Mouse (Mus musculus) midbrain, postnatal 0 days (tissue): ENCODE results near the gene Tppp3. TPM values are rescaled to one million over a fixed set of nuclear protein-coding genes. Genes with fewer than 3 reads are reported as not detected.

Source experiments
- ATAC-seq: fragments of 200-750 bp; cut with Nextera tagmentation; 2 replicates; pipeline ENCODE4 v1.8.0; 2017; ENCODE audit warnings: moderate number of reproducible peaks, mild to moderate bottlenecking, moderate TSS enrichment, moderate library complexity; ENCODE audit not compliant: low FRiP score
- DNase-seq: peaks from one replicate; pipeline ENCODE4 v3.0.0-alpha.2; 2015; ENCODE audit warnings: low spot score
- H3K27ac ChIP-seq: fragments of 300-500 bp; sonication (generic); 2 replicates; pipeline ENCODE4 v1.5.1; 2014; ENCODE audit warnings: low read depth, mild to moderate bottlenecking, low read length, mixed read lengths
- H3K27me3 ChIP-seq: fragments of 300-500 bp; sonication (generic); 2 replicates; pipeline ENCODE4 v1.6.1; 2014; ENCODE audit warnings: low read length, control low read depth, mixed read lengths; ENCODE audit not compliant: insufficient read depth
- H3K36me3 ChIP-seq: fragments of 300-500 bp; sonication (generic); 2 replicates; pipeline ENCODE4 v1.6.1; 2014; ENCODE audit warnings: low read length, control low read depth, mixed read lengths; ENCODE audit not compliant: insufficient read depth
- H3K4me1 ChIP-seq: fragments of 300-500 bp; sonication (generic); 2 replicates; pipeline ENCODE4 v1.6.1; 2014; ENCODE audit warnings: mild to moderate bottlenecking, control low read depth, antibody characterized with exemption, low read length, mixed read lengths; ENCODE audit not compliant: insufficient read depth
- H3K4me2 ChIP-seq: fragments of 300-500 bp; sonication (generic); 2 replicates; pipeline ENCODE4 v1.6.1; 2014; ENCODE audit warnings: low read depth, mild to moderate bottlenecking, low read length, mixed read lengths; ENCODE audit not compliant: poor library complexity, severe bottlenecking
- H3K4me3 ChIP-seq: fragments of 300-500 bp; sonication (generic); 2 replicates; pipeline ENCODE4 v1.5.1; 2014; ENCODE audit warnings: low read depth, mild to moderate bottlenecking, low read length, moderate library complexity
- H3K9ac ChIP-seq: fragments of 300-500 bp; sonication (generic); replicated peaks from 2 replicates; pipeline ENCODE4 v1.6.1; 2014; ENCODE audit warnings: mild to moderate bottlenecking, low read length, moderate library complexity, mixed read lengths; ENCODE audit not compliant: poor library complexity, severe bottlenecking
- H3K9me3 ChIP-seq: fragments of 300-500 bp; sonication (generic); 2 replicates; pipeline ENCODE4 v1.6.1; 2016; ENCODE audit warnings: low read length, control low read depth
- CTCF ChIP-seq: IDR thresholded peaks from 2 replicates; pipeline ENCODE4 v1.5.1; 2016; ENCODE audit warnings: antibody characterized with exemption, mild to moderate bottlenecking
- WGBS: fragments of 180-500 bp; shearing (Covaris S2); extraction: QIAGEN DNeasy Blood & Tissue Kit; methylation state at CpG from one replicate; pipeline ENCODE4 v1.1.7; 2014; 5-methylcytosine and 5-hydroxymethylcytosine counted together
- polyA plus RNA-seq: library from polyadenylated mRNA; unstranded; fragments of >200 nt; fragmentation: Nextera tagmentation; extraction: Ambion mirVana; gene quantifications from 2 replicates; pipeline ENCODE4 v1.2.1, GENCODE M21; 2015
- total RNA-seq: library from RNA; depleted of rRNA; stranded (reverse); fragments of >200 nt; gene quantifications from 2 replicates; pipeline ENCODE4 v1.2.3, GENCODE M21; 2014; rRNA removed

Tppp3 gene
- total and polyA plus RNA-seq, 2 experiments from 2014 or later, result 82.8 to 159 TPM

DNA sequence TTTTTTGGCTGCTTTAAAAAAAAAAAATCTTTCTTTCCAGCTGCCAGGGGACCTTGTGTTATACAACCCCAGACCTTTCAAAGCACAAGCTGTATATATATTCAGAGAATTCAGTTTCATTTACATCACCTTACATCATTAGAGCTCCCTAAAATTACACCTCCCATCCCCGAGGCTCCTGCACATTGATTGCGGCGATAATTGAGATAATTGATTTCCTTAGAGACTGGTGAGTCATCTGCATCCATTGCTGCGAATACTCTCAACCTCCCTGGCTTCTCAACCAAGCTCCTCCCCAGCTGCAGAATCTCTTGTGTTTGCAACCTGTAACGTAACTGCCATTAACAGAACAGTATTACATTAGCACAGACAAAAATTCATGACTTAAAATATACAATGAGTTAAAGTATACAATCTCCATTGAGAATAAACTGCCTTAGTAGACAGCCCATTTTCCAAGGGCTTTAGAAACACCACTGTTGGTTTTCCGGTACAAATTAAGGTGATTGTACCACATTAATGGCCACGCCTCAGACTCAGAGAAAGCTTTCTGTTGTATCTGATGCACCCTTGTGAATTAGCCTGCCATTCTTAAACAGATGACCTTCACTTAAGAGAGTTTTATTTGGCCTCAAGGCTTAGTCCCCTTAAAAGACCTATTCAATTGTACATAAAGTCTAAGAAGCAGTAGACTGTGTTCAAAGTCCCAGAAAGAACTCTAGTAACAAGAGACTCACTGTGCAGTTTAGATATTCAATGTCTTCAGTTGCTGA lies 39.4 kb downstream of the Tppp3 start:
- Histone ChIP-seq H3K36me3 (no peaks in the 10 kb centered on the region), H3K4me2 (no peak overlapping the region), H3K4me1 (peaks cover 7% of the 10 kb centered on the region; the same call in 1 of the 2 replicates), H3K27me3 (no peaks in the 10 kb centered on the region), H3K4me3 (no peak overlapping the region), H3K27ac (no peak overlapping the region), H3K9me3 (no peaks in the 10 kb centered on the region), H3K9ac (no peak overlapping the region)
- no peak for TF ChIP-seq CTCF
- DNase-seq (no peak), ATAC-seq (no peak)
- WGBS, result 63% methylated on average over 7 of the region's 7 CpGs

DNA sequence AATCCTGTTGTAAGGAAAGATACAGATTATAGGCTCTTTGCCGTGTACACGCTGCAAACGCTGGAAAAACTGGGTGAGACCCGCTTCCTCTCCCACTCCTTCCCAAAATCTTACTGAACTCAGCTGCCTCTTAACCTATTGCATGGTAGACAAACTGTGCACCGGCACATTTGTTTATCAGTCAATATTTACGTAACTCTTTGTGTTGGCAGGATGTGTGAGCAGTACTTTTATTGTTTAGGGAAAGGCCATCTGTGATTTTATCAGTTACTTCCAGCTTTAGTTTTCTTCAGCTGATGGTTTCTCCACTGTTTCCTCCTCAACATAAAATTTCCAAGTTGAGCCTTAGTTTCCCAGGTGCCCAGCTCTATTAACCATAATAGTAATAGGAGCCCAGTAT lies 44.4 kb downstream of the Tppp3 start:
- H3K4me2 ChIP-seq, result no peak overlapping the region
- no peak overlapping the region for H3K4me3 ChIP-seq

DNA sequence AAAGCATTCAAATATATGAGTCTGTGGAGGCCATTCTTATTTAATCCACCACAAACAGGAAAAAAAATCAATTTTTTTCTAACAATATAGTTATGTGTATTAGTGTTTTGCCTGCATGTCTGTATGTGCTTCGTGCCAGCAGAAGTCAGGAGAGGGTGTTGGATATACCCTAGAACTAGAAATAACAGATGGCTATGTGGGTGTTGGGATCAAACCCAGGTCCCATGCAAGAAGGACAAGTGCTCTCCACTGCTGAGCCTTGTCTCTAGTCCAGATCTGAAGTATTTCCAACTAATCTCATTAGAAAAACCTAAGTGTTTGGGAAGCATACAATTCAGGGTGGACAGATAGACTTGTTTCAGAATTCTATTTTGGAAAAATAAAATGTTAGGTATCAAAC lies 49.3 kb downstream of the Tppp3 start:
- TF ChIP-seq CTCF, result no peak
- Histone ChIP-seq H3K4me2 (no peak overlapping the region), H3K4me3 (no peak overlapping the region), H3K27ac (no peak overlapping the region), H3K9me3 (no peaks in the 10 kb centered on the region), H3K9ac (no peak overlapping the region), H3K36me3 (no peaks in the 10 kb centered on the region), H3K27me3 (no peaks in the 10 kb centered on the region), H3K4me1 (no peaks in the 10 kb centered on the region)
- ATAC-seq (no peak), DNase-seq (no peak)
- WGBS, result 77% methylated on average over 1 of the region's 1 CpGs

More for the DNA sequence above, 44.4 kb downstream of the Tppp3 start:
- Histone ChIP-seq H3K27me3 (no peaks in the 10 kb centered on the region), H3K27ac (no peak overlapping the region), H3K9me3 (no peaks in the 10 kb centered on the region), H3K36me3 (no peaks in the 10 kb centered on the region), H3K9ac (no peak overlapping the region), H3K4me1 (no peaks in the 10 kb centered on the region)
- ATAC-seq (no peak), DNase-seq (no peak)
- 82% methylated on average over 6 of the region's 6 CpGs for WGBS
- no peak for TF ChIP-seq CTCF

DNA sequence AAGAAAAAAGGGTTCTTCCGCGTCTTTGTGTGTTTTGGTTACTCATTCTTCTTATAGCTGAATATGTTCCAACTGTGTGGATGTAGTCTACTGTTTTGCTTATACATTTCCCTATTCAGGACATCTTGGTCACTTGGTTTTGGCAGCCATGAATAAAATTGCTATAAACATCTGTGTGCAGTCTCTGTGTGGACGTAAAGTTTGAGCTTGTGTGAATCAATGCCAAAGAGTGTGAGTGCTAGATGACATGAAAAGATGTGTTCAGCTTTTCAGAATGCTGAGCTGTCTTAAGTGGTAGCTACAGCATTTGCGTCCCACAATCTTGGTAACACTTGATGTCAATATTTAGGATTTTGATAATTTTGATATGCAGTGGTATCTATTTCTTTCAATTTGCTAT lies 51.5 kb downstream of the Tppp3 start:
- 90% methylated on average over 4 of the region's 4 CpGs for WGBS
- Histone ChIP-seq H3K36me3 (no peaks in the 10 kb centered on the region), H3K4me1 (no peaks in the 10 kb centered on the region), H3K4me3 (no peak overlapping the region), H3K27me3 (no peaks in the 10 kb centered on the region), H3K4me2 (no peak overlapping the region), H3K9me3 (no peaks in the 10 kb centered on the region), H3K27ac (no peak overlapping the region), H3K9ac (no peak overlapping the region)
- ATAC-seq (no peak), DNase-seq (no peak)
- TF ChIP-seq CTCF, result no peak

- Histone ChIP-seq H3K36me3 (no peaks in the 10 kb centered on the region), H3K9ac (no peak overlapping the region), H3K27ac (no peak overlapping the region), H3K4me3 (no peak overlapping the region), H3K9me3 (no peaks in the 10 kb centered on the region), H3K27me3 (no peaks in the 10 kb centered on the region), H3K4me2 (no peak overlapping the region), H3K4me1 (no peaks in the 10 kb centered on the region)
- TF ChIP-seq CTCF, result 0 out of 2 replicates have a peak, but pooled peaks have one; percentile 14
- no peak for ATAC-seq
- DNase-seq, result no peak
- 74% methylated on average over 2 of the region's 2 CpGs for WGBS
These were observed 52.3 kb downstream of the Tppp3 start for GRCm38 (mm10) chr8:105418992-105419391.

Other genes starting within 250 kb of the Tppp3 start
- 33.6 and 36.7 TPM in 2 replicates for gene D230025D16Rik, start 246.4 kb downstream of the Tppp3 start, total RNA-seq
- gene D230025D16Rik, start 246.4 kb downstream of the Tppp3 start, polyA plus RNA-seq, result 24.6 and 28.3 TPM in 2 replicates
- 14.2 and 17.5 TPM in 2 replicates for gene B3gnt9, start 216.4 kb downstream of the Tppp3 start, total RNA-seq
- gene B3gnt9, start 216.4 kb downstream of the Tppp3 start, polyA plus RNA-seq, result 9.5 and 11.5 TPM in 2 replicates
- gene Tradd, start 206.9 kb downstream of the Tppp3 start, total RNA-seq, result 7.5 and 8.3 TPM in 2 replicates
- gene Tradd, start 206.9 kb downstream of the Tppp3 start, polyA plus RNA-seq, result 7.4 and 8.0 TPM in 2 replicates
- 0.52 and 0.77 TPM in 2 replicates for gene Fbxl8, start 206.9 kb downstream of the Tppp3 start, total RNA-seq
- 0.83 and 0.85 TPM in 2 replicates for gene Fbxl8, start 206.9 kb downstream of the Tppp3 start, polyA plus RNA-seq
- gene Hsf4, start 201.7 kb downstream of the Tppp3 start, total RNA-seq, result 0.33 TPM in 1 of 2 replicates, not detected in the other
- gene Hsf4, start 201.7 kb downstream of the Tppp3 start, polyA plus RNA-seq, result 0.43 and 0.59 TPM in 2 replicates
- gene Nol3, start 195.4 kb downstream of the Tppp3 start, total RNA-seq, result 2.0 and 2.3 TPM in 2 replicates
- 6.5 and 8.1 TPM in 2 replicates for gene Nol3, start 195.4 kb downstream of the Tppp3 start, polyA plus RNA-seq
- gene 4931428F04Rik, start 181.7 kb downstream of the Tppp3 start, total RNA-seq, result 63.6 and 79.2 TPM in 2 replicates
- gene 4931428F04Rik, start 181.7 kb downstream of the Tppp3 start, polyA plus RNA-seq, result 131 and 132 TPM in 2 replicates
- gene Exoc3l, start 175.4 kb downstream of the Tppp3 start, total RNA-seq, result 2.0 and 5.1 TPM in 2 replicates
- 6.8 and 6.9 TPM in 2 replicates for gene Exoc3l, start 175.4 kb downstream of the Tppp3 start, polyA plus RNA-seq
- gene E2f4, start 173.9 kb downstream of the Tppp3 start, total RNA-seq, result 28.2 and 35.7 TPM in 2 replicates
- gene E2f4, start 173.9 kb downstream of the Tppp3 start, polyA plus RNA-seq, result 29.1 and 29.3 TPM in 2 replicates
- gene Elmo3, start 165.9 kb downstream of the Tppp3 start, total RNA-seq, result 0.71 and 1.3 TPM in 2 replicates
- gene Elmo3, start 165.9 kb downstream of the Tppp3 start, polyA plus RNA-seq, result 0.81 and 1.3 TPM in 2 replicates
- 2.5 and 4.5 TPM in 2 replicates for gene Lrrc29, start 145.2 kb downstream of the Tppp3 start, total RNA-seq
- gene Lrrc29, start 145.2 kb downstream of the Tppp3 start, polyA plus RNA-seq, result 2.1 and 2.4 TPM in 2 replicates
- 81.3 and 88.4 TPM in 2 replicates for gene Tmem208, start 145.2 kb downstream of the Tppp3 start, total RNA-seq
- gene Tmem208, start 145.2 kb downstream of the Tppp3 start, polyA plus RNA-seq, result 129 and 152 TPM in 2 replicates
- gene Fhod1, start 123.6 kb downstream of the Tppp3 start, total RNA-seq, result 3.8 and 4.4 TPM in 2 replicates
- gene Fhod1, start 123.6 kb downstream of the Tppp3 start, polyA plus RNA-seq, result 0.48 and 0.56 TPM in 2 replicates
- 28.3 and 28.4 TPM in 2 replicates for gene Slc9a5, start 122.7 kb downstream of the Tppp3 start, total RNA-seq
- gene Slc9a5, start 122.7 kb downstream of the Tppp3 start, polyA plus RNA-seq, result 12.8 and 14.4 TPM in 2 replicates
- 6.3 and 8.7 TPM in 2 replicates for gene Plekhg4, start 98.3 kb downstream of the Tppp3 start, total RNA-seq
- gene Plekhg4, start 98.3 kb downstream of the Tppp3 start, polyA plus RNA-seq, result 1.7 and 2.5 TPM in 2 replicates
- 0.09 and 0.16 TPM in 2 replicates for gene Kctd19, start 58.0 kb downstream of the Tppp3 start, total RNA-seq
- gene Kctd19, start 58.0 kb downstream of the Tppp3 start, polyA plus RNA-seq, result 0.27 TPM in 2 replicates
- gene Lrrc36, start 58.0 kb downstream of the Tppp3 start, total RNA-seq, result 0.28 and 0.93 TPM in 2 replicates
- 0.86 and 0.99 TPM in 2 replicates for gene Lrrc36, start 58.0 kb downstream of the Tppp3 start, polyA plus RNA-seq
- 32.9 and 47.2 TPM in 2 replicates for gene Zdhhc1, start 25.4 kb upstream of the Tppp3 start, total RNA-seq
- gene Zdhhc1, start 25.4 kb upstream of the Tppp3 start, polyA plus RNA-seq, result 27.3 and 27.9 TPM in 2 replicates
- 0.57 and 0.88 TPM in 2 replicates for gene Hsd11b2, start 47.2 kb upstream of the Tppp3 start, total RNA-seq
- 1.3 and 1.9 TPM in 2 replicates for gene Hsd11b2, start 47.2 kb upstream of the Tppp3 start, polyA plus RNA-seq
- gene Atp6v0d1, start 94.5 kb upstream of the Tppp3 start, total RNA-seq, result 214 and 238 TPM in 2 replicates
- 272 and 300 TPM in 2 replicates for gene Atp6v0d1, start 94.5 kb upstream of the Tppp3 start, polyA plus RNA-seq
- gene Ripor1, start 133.7 kb upstream of the Tppp3 start, total RNA-seq, result 12.6 and 16.1 TPM in 2 replicates
- gene Ripor1, start 133.7 kb upstream of the Tppp3 start, polyA plus RNA-seq, result 32.6 and 32.7 TPM in 2 replicates
- 40.2 and 44.2 TPM in 2 replicates for gene Ctcf, start 165.0 kb upstream of the Tppp3 start, total RNA-seq
- 73.0 and 81.9 TPM in 2 replicates for gene Ctcf, start 165.0 kb upstream of the Tppp3 start, polyA plus RNA-seq
- not detected in 2 replicates for gene Agrp, start 165.9 kb upstream of the Tppp3 start, total RNA-seq
- gene Agrp, start 165.9 kb upstream of the Tppp3 start, polyA plus RNA-seq, result 3.2 and 7.6 TPM in 2 replicates
- 5.4 and 5.6 TPM in 2 replicates for gene Carmil2, start 214.7 kb upstream of the Tppp3 start, total RNA-seq
- gene Carmil2, start 214.7 kb upstream of the Tppp3 start, polyA plus RNA-seq, result 35.1 and 36.0 TPM in 2 replicates
- gene Acd, start 229.6 kb upstream of the Tppp3 start, total RNA-seq, result 20.6 and 32.0 TPM in 2 replicates
- gene Acd, start 229.6 kb upstream of the Tppp3 start, polyA plus RNA-seq, result 84.7 and 93.0 TPM in 2 replicates
- gene Pard6a, start 229.6 kb upstream of the Tppp3 start, total RNA-seq, result 99.3 and 110 TPM in 2 replicates
- 71.4 and 73.4 TPM in 2 replicates for gene Pard6a, start 229.6 kb upstream of the Tppp3 start, polyA plus RNA-seq
- not detected in 2 replicates for gene 4933405L10Rik, start 236.1 kb upstream of the Tppp3 start, total RNA-seq
- 0.44 and 0.50 TPM in 2 replicates for gene 4933405L10Rik, start 236.1 kb upstream of the Tppp3 start, polyA plus RNA-seq
- gene Enkd1, start 236.7 kb upstream of the Tppp3 start, total RNA-seq, result 9.8 and 11.2 TPM in 2 replicates
- 15.4 and 15.6 TPM in 2 replicates for gene Enkd1, start 236.7 kb upstream of the Tppp3 start, polyA plus RNA-seq